Mouse (Mus musculus): ENCODE data around the gene Gmppa. TPM values are rescaled to one million over a fixed set of nuclear protein-coding genes. Genes with fewer than 3 reads are reported as not detected.

Gmppa gene
- 75.2 and 84.5 TPM in 2 replicates for polyA plus RNA-seq (2014; fragmentation: Nextera tagmentation; extraction: Ambion mirVana)

DNA sequence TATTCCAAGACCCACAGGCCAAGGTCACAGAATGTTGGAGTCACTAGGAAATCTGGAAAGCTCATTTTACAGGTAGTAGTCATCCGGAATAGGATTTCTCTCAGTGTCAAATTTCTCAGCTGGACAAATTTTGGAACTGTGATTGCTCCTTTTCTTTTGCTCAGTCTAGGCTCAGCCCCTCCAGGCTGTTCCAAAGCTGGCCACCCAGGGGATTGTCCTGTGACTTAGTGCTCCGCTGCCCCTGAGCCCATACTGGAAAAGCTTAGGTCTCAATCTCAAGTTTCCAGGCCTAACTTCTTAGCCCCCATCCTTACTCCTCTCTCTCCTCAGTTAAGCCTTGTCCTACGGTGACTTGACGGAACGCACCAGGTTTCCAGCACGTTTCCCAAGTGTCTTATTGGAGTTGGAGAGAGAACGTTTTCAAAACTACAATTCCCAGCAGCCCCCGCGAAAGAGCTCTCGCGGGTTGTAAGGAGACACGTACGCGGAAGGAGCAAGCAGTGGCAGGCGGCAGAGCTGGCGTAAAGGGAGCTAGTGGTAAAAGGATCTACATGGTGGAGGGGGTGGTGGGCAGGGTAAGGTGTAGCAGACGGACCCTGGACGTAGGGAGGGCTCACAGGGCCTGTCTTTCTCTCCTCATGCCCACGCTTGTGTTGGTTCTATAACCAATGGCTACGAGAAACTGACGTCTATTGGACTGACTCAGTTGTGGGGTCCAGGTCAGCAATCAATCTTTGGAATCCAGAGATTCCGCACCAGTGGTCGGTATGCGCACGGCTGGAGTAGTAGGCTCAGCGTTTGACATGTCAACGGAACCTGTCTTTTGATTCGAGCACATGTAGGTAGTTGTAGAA lies at the start of gene Gmppa:
Gmppa (plus strand) TSS at position 456 of the 854 bp plus-strand sequence.
- Histone ChIP-seq H3K4me2 (replicated peaks; ENCODE audit: low read depth, low read length) (peak within 1 kb of the TSS; percentile 81), H3K27me3 (ENCODE audit: control insufficient read depth, insufficient read depth, low read length) (no peaks in the 10 kb centered on the region), H3K9me3 (ENCODE audit: control insufficient read depth, low read depth, low read length) (no peaks in the 10 kb centered on the region), H3K27ac (ENCODE audit: low read length) (peak within 1 kb of the TSS; percentile 59; the same call in 1 of the 2 replicates), H3K36me3 (ENCODE audit: control insufficient read depth, insufficient read depth, low read length) (peaks cover 3% of the 10 kb centered on the region; the same call in 1 of the 2 replicates), H3K4me1 (ENCODE audit: control insufficient read depth, insufficient read depth, low read length) (peaks cover 11% of the 10 kb centered on the region; the same call in 1 of the 2 replicates), H3K9ac (replicated peaks; ENCODE audit: low read depth, low read length) (peak within 1 kb of the TSS; percentile 73), H3K4me3 (ENCODE audit: low read depth, low read length) (peak within 1 kb of the TSS; percentile 60)
- peak; percentile 74 for ATAC-seq (ENCODE audit: insufficient number of reproducible peaks, insufficient read depth, low FRiP score, low read depth)
- WGBS, result 5% methylated on average over 28 of the region's 28 CpGs

GRCm38 (mm10) chr1:75386149-75386548 lies 49.6 kb upstream of the Gmppa start:
- ATAC-seq (ENCODE audit: insufficient number of reproducible peaks, insufficient read depth, low FRiP score, low read depth), result 0 out of 2 replicates have a peak, but pooled peaks have one; percentile 5
- Histone ChIP-seq H3K4me3 (ENCODE audit: low read depth, low read length) (no peak overlapping the region), H3K4me2 (replicated peaks; ENCODE audit: low read depth, low read length) (no peak overlapping the region), H3K27ac (ENCODE audit: low read length) (no peak overlapping the region), H3K36me3 (ENCODE audit: control insufficient read depth, insufficient read depth, low read length) (no peaks in the 10 kb centered on the region), H3K27me3 (ENCODE audit: control insufficient read depth, insufficient read depth, low read length) (peaks cover 22% of the 10 kb centered on the region), H3K4me1 (ENCODE audit: control insufficient read depth, insufficient read depth, low read length) (peaks cover 29% of the 10 kb centered on the region), H3K9me3 (ENCODE audit: control insufficient read depth, low read depth, low read length) (no peaks in the 10 kb centered on the region), H3K9ac (replicated peaks; ENCODE audit: low read depth, low read length) (no peak overlapping the region)
- WGBS, result 30% methylated on average over 4 of the region's 4 CpGs

DNA sequence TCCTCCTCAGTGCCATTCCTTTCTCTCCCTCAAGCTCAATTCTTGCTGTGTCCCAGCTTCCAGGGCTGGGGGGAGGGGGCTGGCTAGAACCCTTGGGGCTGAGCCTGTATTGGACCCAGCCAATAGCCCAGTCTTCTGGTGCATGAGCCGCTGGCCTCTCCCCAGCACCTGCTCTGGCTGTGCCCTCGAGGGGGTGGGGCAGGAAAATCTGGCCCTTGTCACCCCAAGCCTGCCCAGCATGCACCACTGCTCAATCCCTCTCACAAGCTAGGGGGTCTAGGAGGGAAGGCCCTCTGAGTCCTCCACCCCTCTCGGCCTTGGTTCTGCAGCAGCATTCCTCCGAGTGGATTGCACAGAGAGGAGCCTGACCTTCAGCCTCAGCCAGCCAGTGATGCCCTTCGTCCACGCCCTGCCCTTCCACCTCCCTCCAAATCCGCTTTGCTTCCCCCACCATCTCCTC lies 48.2 kb upstream of the Gmppa start:
- 38% methylated on average over 7 of the region's 7 CpGs for WGBS
- H3K36me3 ChIP-seq (ENCODE audit: control insufficient read depth, insufficient read depth, low read length), result peaks cover 3% of the 10 kb centered on the region; the same call in 1 of the 2 replicates
- H3K4me3 ChIP-seq (ENCODE audit: low read depth, low read length), result no peak overlapping the region
- H3K4me2 ChIP-seq (replicated peaks; ENCODE audit: low read depth, low read length), result no peak overlapping the region; the same call in 1 of the 2 replicates
- H3K27me3 ChIP-seq (ENCODE audit: control insufficient read depth, insufficient read depth, low read length), result peaks cover 22% of the 10 kb centered on the region
- peaks cover 25% of the 10 kb centered on the region for H3K4me1 ChIP-seq (ENCODE audit: control insufficient read depth, insufficient read depth, low read length)
- H3K9ac ChIP-seq (replicated peaks; ENCODE audit: low read depth, low read length), result no peak overlapping the region; the same call in 1 of the 2 replicates
- H3K9me3 ChIP-seq (ENCODE audit: control insufficient read depth, low read depth, low read length), result no peaks in the 10 kb centered on the region
- no peak for ATAC-seq (ENCODE audit: insufficient number of reproducible peaks, insufficient read depth, low FRiP score, low read depth)
- H3K27ac ChIP-seq (ENCODE audit: low read length), result no peak overlapping the region

DNA sequence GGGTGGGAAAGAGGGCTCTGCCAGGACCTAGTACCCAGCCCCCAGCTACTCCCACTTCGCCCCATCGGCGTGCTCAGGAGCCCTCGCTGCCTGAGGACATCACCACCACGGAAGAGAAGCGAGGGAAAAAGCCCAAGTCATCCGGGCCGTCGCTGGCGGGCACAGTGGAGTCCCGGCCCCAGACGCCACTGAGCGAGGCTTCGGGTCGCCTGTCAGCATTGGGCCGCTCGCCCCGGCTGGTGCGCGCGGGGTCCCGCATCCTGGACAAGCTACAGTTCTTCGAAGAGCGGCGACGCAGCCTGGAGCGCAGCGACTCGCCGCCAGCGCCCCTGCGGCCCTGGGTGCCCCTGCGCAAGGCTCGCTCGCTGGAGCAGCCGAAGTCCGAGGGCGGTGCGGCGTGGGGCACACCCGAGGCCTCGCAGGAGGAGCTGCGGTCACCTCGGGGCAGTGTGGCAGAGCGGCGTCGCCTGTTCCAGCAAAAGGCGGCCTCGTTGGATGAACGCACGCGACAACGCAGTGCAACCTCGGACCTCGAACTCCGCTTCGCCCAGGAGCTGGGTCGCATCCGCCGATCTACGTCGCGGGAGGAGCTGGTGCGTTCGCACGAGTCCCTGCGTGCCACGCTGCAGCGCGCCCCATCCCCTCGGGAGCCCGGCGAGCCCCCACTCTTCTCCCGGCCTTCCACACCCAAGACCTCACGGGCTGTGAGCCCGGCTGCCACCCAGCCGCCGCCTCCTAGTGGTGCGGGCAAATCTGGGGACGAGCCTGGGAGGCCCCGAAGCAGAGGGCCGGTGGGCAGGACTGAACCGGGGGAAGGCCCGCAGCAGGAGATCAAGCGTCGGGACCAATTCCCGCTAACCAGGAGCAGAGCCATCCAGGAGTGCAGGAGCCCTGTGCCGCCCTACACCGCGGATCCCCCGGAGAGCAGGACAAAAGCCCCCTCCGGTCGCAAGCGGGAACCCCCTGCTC lies 47.5 kb upstream of the Gmppa start:
- peaks cover 22% of the 10 kb centered on the region for H3K27me3 ChIP-seq (ENCODE audit: control insufficient read depth, insufficient read depth, low read length)
- H3K9me3 ChIP-seq (ENCODE audit: control insufficient read depth, low read depth, low read length), result no peaks in the 10 kb centered on the region
- peaks cover 3% of the 10 kb centered on the region; the same call in 1 of the 2 replicates for H3K36me3 ChIP-seq (ENCODE audit: control insufficient read depth, insufficient read depth, low read length)
- 18% methylated on average over 94 of the region's 94 CpGs for WGBS
- peaks cover 18% of the 10 kb centered on the region for H3K4me1 ChIP-seq (ENCODE audit: control insufficient read depth, insufficient read depth, low read length)
- peak overlapping the region; percentile 17 for H3K4me3 ChIP-seq (ENCODE audit: low read depth, low read length)
- ATAC-seq (ENCODE audit: insufficient number of reproducible peaks, insufficient read depth, low FRiP score, low read depth), result no peak; the same call in 1 of the 2 replicates
- peak overlapping the region; percentile 32 for H3K4me2 ChIP-seq (replicated peaks; ENCODE audit: low read depth, low read length)
- H3K27ac ChIP-seq (ENCODE audit: low read length), result no peak overlapping the region
- no peak overlapping the region; the same call in 1 of the 2 replicates for H3K9ac ChIP-seq (replicated peaks; ENCODE audit: low read depth, low read length)

GRCm38 (mm10) chr1:75388898-75389515 lies 46.7 kb upstream of the Gmppa start:
- no peak for ATAC-seq (ENCODE audit: insufficient number of reproducible peaks, insufficient read depth, low FRiP score, low read depth)
- no peak overlapping the region; the same call in 1 of the 2 replicates for H3K4me3 ChIP-seq (ENCODE audit: low read depth, low read length)
- H3K27me3 ChIP-seq (ENCODE audit: control insufficient read depth, insufficient read depth, low read length), result peaks cover 22% of the 10 kb centered on the region
- peak overlapping the region; percentile 32; the same call in 1 of the 2 replicates for H3K4me2 ChIP-seq (replicated peaks; ENCODE audit: low read depth, low read length)
- WGBS, result 42% methylated on average over 23 of the region's 23 CpGs
- peaks cover 16% of the 10 kb centered on the region for H3K4me1 ChIP-seq (ENCODE audit: control insufficient read depth, insufficient read depth, low read length)
- no peaks in the 10 kb centered on the region for H3K9me3 ChIP-seq (ENCODE audit: control insufficient read depth, low read depth, low read length)
- peaks cover 3% of the 10 kb centered on the region; the same call in 1 of the 2 replicates for H3K36me3 ChIP-seq (ENCODE audit: control insufficient read depth, insufficient read depth, low read length)
- no peak overlapping the region for H3K9ac ChIP-seq (replicated peaks; ENCODE audit: low read depth, low read length)
- no peak overlapping the region for H3K27ac ChIP-seq (ENCODE audit: low read length)

GRCm38 (mm10) chr1:75393139-75393538 lies 42.6 kb upstream of the Gmppa start:
- 60% methylated on average over 9 of the region's 9 CpGs for WGBS
- H3K9ac ChIP-seq (replicated peaks; ENCODE audit: low read depth, low read length), result no peak overlapping the region
- H3K4me2 ChIP-seq (replicated peaks; ENCODE audit: low read depth, low read length), result no peak overlapping the region
- H3K4me3 ChIP-seq (ENCODE audit: low read depth, low read length), result no peak overlapping the region
- no peaks in the 10 kb centered on the region for H3K9me3 ChIP-seq (ENCODE audit: control insufficient read depth, low read depth, low read length)
- H3K27me3 ChIP-seq (ENCODE audit: control insufficient read depth, insufficient read depth, low read length), result peaks cover 12% of the 10 kb centered on the region
- H3K36me3 ChIP-seq (ENCODE audit: control insufficient read depth, insufficient read depth, low read length), result peaks cover 3% of the 10 kb centered on the region; the same call in 1 of the 2 replicates
- peak overlapping the region; percentile 21; the same call in 1 of the 2 replicates for H3K27ac ChIP-seq (ENCODE audit: low read length)
- H3K4me1 ChIP-seq (ENCODE audit: control insufficient read depth, insufficient read depth, low read length), result 0 out of 2 replicates have a peak, but pooled peaks cover 1% of the 10 kb centered on the region
- no peak for ATAC-seq (ENCODE audit: insufficient number of reproducible peaks, insufficient read depth, low FRiP score, low read depth)

GRCm38 (mm10) chr1:75393846-75394245 lies 41.9 kb upstream of the Gmppa start:
- 92% methylated on average over 3 of the region's 3 CpGs for WGBS
- no peak overlapping the region for H3K4me2 ChIP-seq (replicated peaks; ENCODE audit: low read depth, low read length)
- H3K36me3 ChIP-seq (ENCODE audit: control insufficient read depth, insufficient read depth, low read length), result peaks cover 3% of the 10 kb centered on the region; the same call in 1 of the 2 replicates
- ATAC-seq (ENCODE audit: insufficient number of reproducible peaks, insufficient read depth, low FRiP score, low read depth), result no peak
- H3K9ac ChIP-seq (replicated peaks; ENCODE audit: low read depth, low read length), result no peak overlapping the region
- peaks cover 6% of the 10 kb centered on the region for H3K4me1 ChIP-seq (ENCODE audit: control insufficient read depth, insufficient read depth, low read length)
- H3K27ac ChIP-seq (ENCODE audit: low read length), result no peak overlapping the region
- H3K4me3 ChIP-seq (ENCODE audit: low read depth, low read length), result no peak overlapping the region
- no peaks in the 10 kb centered on the region for H3K9me3 ChIP-seq (ENCODE audit: control insufficient read depth, low read depth, low read length)
- peaks cover 7% of the 10 kb centered on the region for H3K27me3 ChIP-seq (ENCODE audit: control insufficient read depth, insufficient read depth, low read length)

Data from stomach, embryonic 14.5 days (tissue).